Comparison of ENCODE assay signal across 45 mouse cellular contexts in the genomic region with DNA sequence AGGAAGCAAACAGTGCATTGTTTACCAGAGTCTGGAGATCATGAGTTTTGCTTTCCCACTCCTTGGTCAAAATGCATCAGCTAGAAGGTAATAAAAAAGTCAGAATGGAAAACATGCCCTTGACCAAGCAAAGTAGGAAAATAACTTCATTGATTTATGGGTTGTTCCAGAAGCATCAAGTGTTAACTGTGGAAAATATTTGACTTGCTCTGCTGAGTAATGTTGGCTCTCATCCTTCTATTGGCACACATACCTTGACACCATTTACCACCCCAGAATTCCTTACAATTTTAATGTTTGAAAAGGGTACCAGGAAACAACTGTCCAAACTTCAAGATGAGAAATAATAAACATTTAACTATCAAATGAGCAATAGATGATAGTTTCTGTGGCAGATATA. TPM values are rescaled to one million over a fixed set of nuclear protein-coding genes. Genes with fewer than 3 reads are reported as not detected.
"Had no signal": no experiment of that assay in that cellular context is flagged by ENCODE, and none has a peak within 500 bp of the region (broad histone marks: within the 10 kb centered on the region; RNA-seq: fewer than 3 reads in every experiment).

No protein-coding gene starts in this region.

- H3K27me3 ChIP-seq: limb, embryonic 12.5 days; limb, embryonic 13.5 days; limb, embryonic 15.5 days; liver, embryonic 13.5 days; liver, embryonic 15.5 days; lung, embryonic 15.5 days; megakaryocyte, embryonic 14.5 days; midbrain, embryonic 12.5 days; midbrain, embryonic 13.5 days; midbrain, embryonic 15.5 days; neural tube, embryonic 12.5 days; neural tube, embryonic 13.5 days had no signal

- H3K4me3 ChIP-seq: left cerebral cortex, adult 2 months; limb, embryonic 10.5 days; limb, embryonic 12.5 days; limb, embryonic 13.5 days; limb, embryonic 15.5 days; liver, embryonic 13.5 days; liver, embryonic 15.5 days; lung, embryonic 15.5 days; megakaryocyte, embryonic 14.5 days; midbrain, embryonic 10.5 days; midbrain, embryonic 12.5 days; midbrain, embryonic 13.5 days; midbrain, embryonic 15.5 days; myocyte; neural tube, embryonic 12.5 days; neural tube, embryonic 13.5 days had no signal

- DNase-seq: left cerebral cortex, postnatal 4 days; liver; liver, embryonic 13.5 days; lung, adult 18-20 months; lung, adult 2 months; lung, embryonic 14.5 days; lung, postnatal 10 days; lung, postnatal 14 days; lung, postnatal 36 days; lung, postnatal 4 days; midbrain, embryonic 14.5 days had no signal

- H3K4me1 ChIP-seq: limb, embryonic 12.5 days; limb, embryonic 13.5 days; limb, embryonic 15.5 days; liver, embryonic 13.5 days; liver, embryonic 15.5 days; lung, embryonic 15.5 days; midbrain, embryonic 13.5 days; midbrain, embryonic 15.5 days; neural tube, embryonic 12.5 days; neural tube, embryonic 13.5 days had no signal

- H3K9me3 ChIP-seq: limb, embryonic 10.5 days; limb, embryonic 12.5 days; limb, embryonic 13.5 days; limb, embryonic 15.5 days; liver, embryonic 13.5 days; liver, embryonic 15.5 days; lung, embryonic 15.5 days; megakaryocyte, embryonic 14.5 days; midbrain, embryonic 10.5 days; midbrain, embryonic 12.5 days; midbrain, embryonic 13.5 days; midbrain, embryonic 15.5 days; neural tube, embryonic 12.5 days; neural tube, embryonic 13.5 days had no signal

- H3K4me2 ChIP-seq: limb, embryonic 12.5 days; limb, embryonic 13.5 days; limb, embryonic 15.5 days; liver, embryonic 13.5 days; liver, embryonic 15.5 days; lung, embryonic 14.5 days; lung, embryonic 15.5 days; midbrain, embryonic 11.5 days; midbrain, embryonic 12.5 days; midbrain, embryonic 13.5 days; midbrain, embryonic 15.5 days; neural tube, embryonic 12.5 days; neural tube, embryonic 13.5 days had no signal

- H3K9ac ChIP-seq: limb, embryonic 12.5 days; limb, embryonic 13.5 days; limb, embryonic 15.5 days; liver, embryonic 13.5 days; liver, embryonic 14.5 days; liver, embryonic 15.5 days; lung, embryonic 14.5 days; lung, embryonic 15.5 days; midbrain, embryonic 12.5 days; midbrain, embryonic 13.5 days; midbrain, embryonic 15.5 days; neural tube, embryonic 12.5 days; neural tube, embryonic 13.5 days had no signal

- ATAC-seq: lung, postnatal 0 days; midbrain, embryonic 13.5 days; midbrain, embryonic 15.5 days; midbrain, embryonic 16.5 days had no signal

- H3K36me3 ChIP-seq: limb, embryonic 10.5 days; limb, embryonic 12.5 days; limb, embryonic 13.5 days; limb, embryonic 15.5 days; liver, embryonic 13.5 days; liver, embryonic 15.5 days; lung, embryonic 15.5 days; midbrain, embryonic 10.5 days; midbrain, embryonic 12.5 days; midbrain, embryonic 13.5 days; midbrain, embryonic 15.5 days; neural tube, embryonic 12.5 days; neural tube, embryonic 13.5 days had no signal

- H3K27ac ChIP-seq: left cerebral cortex, adult 2 months; limb, embryonic 10.5 days; limb, embryonic 12.5 days; limb, embryonic 13.5 days; limb, embryonic 15.5 days; liver, embryonic 13.5 days; liver, embryonic 14.5 days; liver, embryonic 15.5 days; lung, embryonic 15.5 days; macrophage; midbrain, embryonic 10.5 days; midbrain, embryonic 12.5 days; midbrain, embryonic 13.5 days; midbrain, embryonic 15.5 days; neural tube, embryonic 12.5 days; neural tube, embryonic 13.5 days had no signal

RNA-seq across cellular contexts. Expression of gene Tmem52b, which starts 13.7 kb away (rescaled TPM):
- total RNA-seq: left cerebral cortex, adult 2 months; left cerebral cortex, adult 8-10 months; left cerebral cortex, postnatal 10 days; left cerebral cortex, postnatal 14 days; left cerebral cortex, postnatal 25 days; left cerebral cortex, postnatal 36 days; left cerebral cortex, postnatal 4 days; megakaryocyte, adult 5-6 weeks; megakaryocyte-erythroid progenitor cell, adult 5-6 weeks; midbrain, postnatal 0 days; monocyte, adult 5-6 weeks had no signal
- polyA plus RNA-seq: limb, embryonic 10.5 days; limb, embryonic 11.5 days; limb, embryonic 12.5 days; limb, embryonic 14.5 days; liver, embryonic 13.5 days; liver, embryonic 14.5 days; liver, embryonic 16.5 days; lung, postnatal 0 days; macrophage; midbrain, embryonic 10.5 days; midbrain, embryonic 11.5 days; midbrain, embryonic 12.5 days; midbrain, embryonic 13.5 days; midbrain, embryonic 14.5 days; midbrain, embryonic 16.5 days; midbrain, postnatal 0 days; myocyte; neural tube, embryonic 11.5 days; neural tube, embryonic 12.5 days had no signal

RNA-seq across cellular contexts. Expression of gene Olr1, which starts 19.1 kb away (rescaled TPM):
- total RNA-seq: left cerebral cortex, adult 2 months; left cerebral cortex, postnatal 10 days; left cerebral cortex, postnatal 14 days; left cerebral cortex, postnatal 25 days; left cerebral cortex, postnatal 36 days; left cerebral cortex, postnatal 4 days; midbrain, postnatal 0 days had no signal
- polyA plus RNA-seq: limb, embryonic 10.5 days; limb, embryonic 11.5 days; limb, embryonic 12.5 days; limb, embryonic 13.5 days; limb, embryonic 15.5 days; midbrain, embryonic 11.5 days; midbrain, embryonic 13.5 days; midbrain, embryonic 14.5 days; midbrain, embryonic 15.5 days; midbrain, embryonic 16.5 days; midbrain, postnatal 0 days; neural tube, embryonic 11.5 days had no signal

RNA-seq across cellular contexts. Expression of gene Klre1, which starts 51.6 kb away (rescaled TPM):
- total RNA-seq: left cerebral cortex, adult 2 months; left cerebral cortex, adult 8-10 months; left cerebral cortex, postnatal 10 days; left cerebral cortex, postnatal 14 days; left cerebral cortex, postnatal 25 days; left cerebral cortex, postnatal 36 days; left cerebral cortex, postnatal 4 days; midbrain, postnatal 0 days had no signal
- polyA plus RNA-seq: limb, embryonic 10.5 days; limb, embryonic 11.5 days; limb, embryonic 12.5 days; limb, embryonic 13.5 days; limb, embryonic 15.5 days; liver, embryonic 13.5 days; lung, embryonic 14.5 days; lung, embryonic 15.5 days; lung, embryonic 16.5 days; macrophage; midbrain, embryonic 10.5 days; midbrain, embryonic 11.5 days; midbrain, embryonic 12.5 days; midbrain, embryonic 13.5 days; midbrain, embryonic 15.5 days; midbrain, embryonic 16.5 days; myocyte; neural tube, embryonic 11.5 days; neural tube, embryonic 12.5 days; neural tube, embryonic 13.5 days had no signal
